Mouse (Mus musculus) kidney, adult 2 months (tissue): ENCODE data around the gene Nek9.

Experiments used
- CTCF ChIP-seq: fragments of 200-500 bp; conservative IDR thresholded peaks from 2 replicates; pipeline ENCODE4 v1.5.1; 2011; ENCODE audit warnings: low read depth, mild to moderate bottlenecking, control low read depth, low read length, moderate library complexity, mixed read lengths; ENCODE audit not compliant: insufficient read depth, insufficient read length
- POLR2A ChIP-seq: fragments of 200-500 bp; IDR thresholded peaks from one replicate; pipeline ENCODE4 v1.6.1; 2011; ENCODE audit warnings: low read depth, low read length, control low read depth

GRCm38 (mm10) chr12:85263190-85263589, 76.0 kb downstream of the Nek9 start:
- TF ChIP-seq CTCF (no peak), POLR2A (no peak)
